Mouse (Mus musculus) spleen, postnatal 4 days (tissue): ENCODE measurements around the gene Rgs3.

Experiments used
- DNase-seq, 2 experiments: peaks; one replicate each; pipeline ENCODE4 v3.0.0; 2022; ENCODE audit warnings: low spot score in 2 of 2

The Rgs3 gene

GRCm38 (mm10) chr4:62723795-62724194, 164.1 kb downstream of the Rgs3 start:
- DNase-seq = no peak

GRCm38 (mm10) chr4:62726282-62726937, 166.8 kb downstream of the Rgs3 start:
- DNase-seq = no peak

- no peak for DNase-seq
These were observed 168.1 kb downstream of the Rgs3 start for GRCm38 (mm10) chr4:62727541-62728303.

- DNase-seq = no peak
These were observed 168.8 kb downstream of the Rgs3 start for GRCm38 (mm10) chr4:62728471-62728870.

GRCm38 (mm10) chr4:62729191-62729590, 169.5 kb downstream of the Rgs3 start:
- no peak for DNase-seq

DNA sequence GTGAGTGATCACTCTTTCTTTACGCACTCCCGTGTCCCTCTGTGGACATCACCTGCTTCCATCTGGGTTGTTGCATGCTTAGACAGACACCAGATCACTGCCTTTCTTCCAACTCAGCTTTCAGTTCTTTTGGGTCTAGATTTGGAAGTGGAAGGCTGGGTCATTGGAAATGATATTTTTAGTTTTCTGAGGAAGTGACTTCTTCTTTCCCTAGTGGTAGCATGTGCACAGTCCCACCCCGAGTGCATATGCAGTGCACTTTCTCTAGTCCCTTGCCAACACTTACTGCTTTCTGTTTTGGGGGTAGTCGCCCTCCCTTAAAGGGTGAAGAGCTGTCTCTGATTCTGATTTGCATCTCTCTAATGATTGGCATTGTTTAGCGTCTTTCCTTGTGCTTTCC, 170.3 kb downstream of the Rgs3 start:
- no peak for DNase-seq

DNA sequence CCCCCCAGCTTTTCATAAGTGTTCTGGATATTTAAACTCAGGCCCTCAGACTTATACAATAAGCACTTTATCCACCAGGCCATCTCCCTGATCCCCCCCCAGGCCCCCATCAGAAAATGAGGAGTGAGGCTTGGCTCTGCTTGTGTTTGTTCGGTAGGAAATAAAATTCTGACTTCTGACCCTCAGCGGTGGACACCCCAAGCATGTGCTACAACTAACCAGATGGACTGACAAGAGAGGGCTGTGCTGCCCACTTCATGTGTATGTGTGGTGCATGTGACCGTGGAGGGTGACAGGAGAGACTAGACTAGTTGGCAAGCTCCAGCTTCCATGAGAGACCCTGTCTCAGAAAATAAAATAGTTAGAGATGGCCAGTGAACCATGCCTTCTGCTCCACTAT, 171.2 kb downstream of the Rgs3 start:
- no peak for DNase-seq

DNA sequence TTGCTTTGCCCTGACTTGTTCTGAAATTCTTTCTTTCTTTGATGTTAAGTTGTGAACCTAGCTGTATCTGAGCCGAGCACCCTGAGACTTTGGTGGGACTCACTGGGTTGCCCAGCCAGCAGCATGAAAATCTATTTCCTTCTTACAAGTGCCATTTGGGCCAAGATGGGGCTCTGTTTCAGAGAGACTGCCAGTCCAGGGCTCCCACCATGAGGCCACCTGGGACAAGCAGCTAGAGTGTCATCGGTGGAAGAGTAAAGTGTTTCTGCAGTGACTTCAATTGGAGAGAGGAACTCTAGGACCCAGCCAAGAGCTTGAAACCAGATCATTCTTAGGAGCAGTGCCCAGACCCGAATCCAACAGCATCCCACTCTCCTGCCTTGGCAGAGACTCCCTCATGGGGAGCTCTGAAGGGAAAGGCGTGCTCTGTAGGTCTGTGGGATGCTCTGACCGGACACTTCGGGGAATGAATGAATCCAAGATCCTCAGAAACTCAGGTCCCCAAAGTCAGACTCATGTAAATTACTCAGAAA, 171.9 kb downstream of the Rgs3 start:
- DNase-seq = no peak

DNA sequence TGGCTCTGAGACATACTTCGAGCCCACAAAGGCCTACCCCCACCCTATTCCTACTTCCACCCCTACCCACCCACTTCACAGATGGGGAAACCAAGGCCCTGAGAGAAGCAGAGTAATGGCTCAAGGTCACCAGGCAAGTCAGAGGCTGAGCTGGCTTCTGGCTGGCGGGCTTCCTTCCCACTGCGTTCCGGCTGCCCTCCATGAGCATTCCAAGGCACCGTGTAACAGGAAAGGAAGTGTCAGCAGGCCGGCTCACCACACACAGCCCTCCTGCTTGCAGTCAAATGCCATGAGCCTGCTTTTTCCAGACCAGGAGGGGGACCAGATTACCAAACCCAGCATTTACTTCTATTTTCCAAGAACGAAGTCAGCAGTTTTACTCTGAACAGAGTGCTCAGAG, 172.4 kb downstream of the Rgs3 start:
- no peak for DNase-seq

GRCm38 (mm10) chr4:62732840-62733239, 173.2 kb downstream of the Rgs3 start:
- DNase-seq = no peak

GRCm38 (mm10) chr4:62733938-62734337, 174.3 kb downstream of the Rgs3 start:
- DNase-seq = no peak

GRCm38 (mm10) chr4:62735291-62735690, 175.6 kb downstream of the Rgs3 start:
- DNase-seq = no peak

DNA sequence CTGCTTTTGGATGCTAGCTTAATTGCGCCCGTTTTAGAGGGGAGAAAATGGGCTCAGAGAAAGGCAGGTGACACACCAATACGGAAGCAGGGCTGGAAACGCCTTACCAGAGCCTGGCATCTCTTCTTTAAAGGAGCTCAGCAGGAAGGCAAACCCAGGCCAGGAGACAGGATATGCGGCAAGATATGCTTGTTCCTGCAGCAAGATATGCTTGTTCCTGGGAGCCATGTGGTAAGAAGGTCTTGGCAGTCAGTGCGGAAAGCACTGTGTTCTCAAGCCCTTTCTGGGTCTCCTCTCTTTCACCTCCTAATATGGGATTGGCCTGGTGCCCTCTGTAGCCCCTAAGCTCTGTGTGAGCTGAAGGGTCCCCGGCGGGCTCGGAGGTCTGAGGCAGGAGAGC, 176.2 kb downstream of the Rgs3 start:
- DNase-seq = no peak

DNA sequence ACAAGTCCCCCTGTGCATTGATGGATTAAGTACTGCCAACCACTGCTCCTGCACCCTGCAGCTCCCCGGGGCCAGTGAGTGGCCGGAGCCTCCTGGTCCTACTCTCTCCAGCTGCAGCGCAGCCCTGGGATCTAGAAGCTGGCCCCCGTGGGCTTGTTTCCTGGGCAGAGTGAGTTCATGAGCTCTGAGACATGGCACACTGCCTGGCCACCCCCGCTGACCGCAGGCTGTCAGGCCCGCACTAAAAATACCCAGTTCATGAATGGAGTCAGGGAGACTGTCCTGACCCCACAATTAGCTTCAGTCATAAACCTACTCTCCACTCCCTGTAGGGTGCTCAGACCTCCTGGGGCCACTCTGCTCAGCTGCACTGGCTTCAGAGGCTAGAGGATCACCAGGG, 176.8 kb downstream of the Rgs3 start:
- DNase-seq = no peak

- no peak for DNase-seq
These were observed 177.3 kb downstream of the Rgs3 start for GRCm38 (mm10) chr4:62736904-62737303.

- DNase-seq = peak; percentile 39 to 65
These were observed 178.5 kb downstream of the Rgs3 start for GRCm38 (mm10) chr4:62737983-62738695.

DNA sequence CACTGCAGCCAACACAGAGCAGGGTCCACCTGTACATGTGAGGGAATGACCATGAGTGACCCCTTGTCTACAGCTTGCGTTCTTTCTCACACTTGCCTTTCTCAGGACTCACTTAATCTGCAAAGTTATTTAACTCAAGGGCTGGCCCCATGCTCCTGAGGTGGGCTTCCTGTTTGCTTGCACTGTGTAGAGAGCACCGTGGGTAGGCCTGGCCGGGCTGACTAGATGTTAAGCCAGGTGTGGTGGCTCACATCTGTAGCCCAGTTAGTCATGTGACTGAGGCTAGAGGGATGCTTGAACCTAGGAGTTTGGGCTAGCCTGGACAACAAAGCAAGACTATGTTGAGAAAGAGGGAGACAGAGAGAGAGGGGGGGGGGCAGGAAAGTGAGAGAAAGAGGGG, 179.3 kb downstream of the Rgs3 start:
- no peak for DNase-seq

- DNase-seq = no peak
These were observed 179.9 kb downstream of the Rgs3 start for GRCm38 (mm10) chr4:62739591-62739990.

- DNase-seq = no peak
These were observed 180.8 kb downstream of the Rgs3 start for GRCm38 (mm10) chr4:62740282-62741054.

- no peak for DNase-seq
These were observed 181.4 kb downstream of the Rgs3 start for GRCm38 (mm10) chr4:62741055-62741453.

DNA sequence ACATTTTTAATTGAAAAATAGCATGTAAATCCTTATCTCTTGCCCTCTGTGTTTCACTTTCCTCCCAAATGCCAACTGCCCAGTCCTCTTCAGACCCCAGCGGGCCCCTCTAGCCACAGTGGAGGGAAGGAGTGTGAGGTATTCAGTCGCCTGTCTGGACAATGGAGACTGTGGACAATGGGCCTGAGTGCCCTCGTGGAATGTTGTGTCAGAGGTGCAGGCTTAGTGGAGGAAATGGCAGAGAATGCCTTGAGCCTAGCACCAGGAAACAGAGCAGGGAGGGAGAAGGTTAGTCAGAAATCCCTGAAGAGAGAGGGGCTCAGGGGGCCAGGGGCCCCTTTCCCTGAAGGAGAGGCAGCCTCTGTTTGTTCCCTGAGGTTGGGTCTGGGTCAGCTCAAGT, 182.0 kb downstream of the Rgs3 start:
- no peak for DNase-seq
